Mouse (Mus musculus) heart, embryonic 13.5 days (tissue): ENCODE data around the gene Slx4. TPM values are rescaled to one million over a fixed set of nuclear protein-coding genes. Genes with fewer than 3 reads are reported as not detected.

Source experiments
- ATAC-seq: fragments of 200-750 bp; cut with Nextera tagmentation; 2 replicates; pipeline ENCODE4 v1.8.0; 2017; ENCODE audit warnings: moderate TSS enrichment; ENCODE audit not compliant: insufficient number of reproducible peaks, low FRiP score, low TSS enrichment; ENCODE audit errors: extremely low read depth
- H3K27ac ChIP-seq: fragments of 300-500 bp; sonication (generic); replicated peaks from 2 replicates; pipeline ENCODE4 v1.5.1; 2015; ENCODE audit warnings: moderate library complexity, mild to moderate bottlenecking, inconsistent platforms
- H3K27me3 ChIP-seq: fragments of 300-500 bp; sonication (generic); replicated peaks from 2 replicates; pipeline ENCODE4 v1.6.1; 2015; ENCODE audit warnings: mild to moderate bottlenecking, inconsistent platforms
- H3K36me3 ChIP-seq: fragments of 300-500 bp; sonication (generic); 2 replicates; pipeline ENCODE4 v1.6.1; 2015; ENCODE audit warnings: mild to moderate bottlenecking, inconsistent platforms
- H3K4me1 ChIP-seq: fragments of 300-500 bp; sonication (generic); 2 replicates; pipeline ENCODE4 v1.6.1; 2015; ENCODE audit warnings: inconsistent platforms
- H3K4me2 ChIP-seq: fragments of 300-500 bp; sonication (generic); 2 replicates; pipeline ENCODE4 v1.6.1; 2015; ENCODE audit warnings: inconsistent platforms, mild to moderate bottlenecking, moderate library complexity
- H3K4me3 ChIP-seq: fragments of 300-500 bp; sonication (generic); 2 replicates; pipeline ENCODE4 v1.5.1; 2015; ENCODE audit warnings: moderate library complexity, mild to moderate bottlenecking, inconsistent platforms
- H3K9ac ChIP-seq: fragments of 300-500 bp; sonication (generic); 2 replicates; pipeline ENCODE4 v1.6.1; 2015; ENCODE audit warnings: inconsistent platforms, mild to moderate bottlenecking, moderate library complexity
- H3K9me3 ChIP-seq: fragments of 300-500 bp; sonication (generic); 2 replicates; pipeline ENCODE4 v1.6.1; 2016; ENCODE audit warnings: inconsistent platforms
- WGBS: fragments of 180-500 bp; shearing (Covaris S2); methylation state at CpG from one replicate; pipeline ENCODE4 v1.1.7; 2015; ENCODE audit warnings: mixed read lengths; 5-methylcytosine and 5-hydroxymethylcytosine counted together
- polyA plus RNA-seq: library from polyadenylated mRNA; unstranded; fragments of >200 nt; fragmentation: Nextera tagmentation; extraction: Ambion mirVana; gene quantifications from 2 replicates; pipeline ENCODE4 v1.2.1, GENCODE M21; 2015

Gene Slx4
- polyA plus RNA-seq = 8.6 and 10.0 TPM in 2 replicates

DNA sequence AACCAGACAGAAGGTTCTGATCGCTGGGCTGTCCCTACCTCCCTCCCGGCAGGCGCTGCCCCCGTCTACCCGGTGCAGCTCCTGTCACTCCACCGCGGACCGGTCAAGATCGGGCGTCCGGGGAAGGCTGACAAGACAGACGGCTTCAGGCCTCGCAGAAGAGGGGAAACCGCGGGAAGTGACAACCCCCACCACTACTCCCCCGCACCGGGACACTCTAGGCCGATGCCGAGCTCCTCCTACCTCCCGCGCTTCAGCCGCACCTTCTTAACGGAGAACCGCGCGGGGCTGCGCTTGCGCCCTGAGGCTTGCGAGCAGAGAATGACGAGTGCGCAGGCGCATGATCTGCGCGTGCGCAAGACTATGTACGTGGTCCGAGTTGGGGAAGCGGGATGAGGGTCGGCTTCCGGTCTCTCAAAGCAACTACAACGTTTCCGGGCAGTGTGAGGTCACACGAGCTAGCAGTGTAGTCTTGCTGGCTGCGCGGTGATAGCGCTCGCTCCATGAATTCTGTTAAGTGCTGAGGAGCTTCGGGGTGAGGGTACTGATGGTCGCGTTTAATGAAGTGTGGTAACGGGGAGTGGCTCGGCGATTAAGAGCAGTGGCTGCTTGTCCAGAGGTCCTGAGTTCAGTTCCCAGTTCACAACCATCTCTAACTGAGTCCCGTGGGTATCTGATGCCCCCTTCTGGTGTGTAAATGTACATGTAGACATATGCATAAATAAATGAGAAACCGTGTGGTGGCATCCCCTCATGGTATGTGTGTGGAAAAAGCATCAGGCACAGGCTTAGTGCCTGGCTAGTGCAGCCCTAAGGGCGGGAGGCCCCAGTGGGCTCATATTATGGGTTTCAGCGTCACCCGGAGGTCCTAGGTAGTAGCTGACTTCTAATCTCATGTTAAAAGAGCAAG is at the start of gene Slx4:
Slx4 (minus strand) TSS at position 282 of the 910 bp plus-strand sequence.
- peak within 1 kb of the TSS; percentile 92 for H3K9ac ChIP-seq
- WGBS = 1% methylated on average over 58 of the region's 58 CpGs
- H3K27ac ChIP-seq = peak within 1 kb of the TSS; percentile 91
- peak; percentile 90 for ATAC-seq
- H3K4me2 ChIP-seq = peak within 1 kb of the TSS; percentile 86
- H3K9me3 ChIP-seq = no peaks in the 10 kb centered on the region
- peak within 1 kb of the TSS; percentile 88 for H3K4me3 ChIP-seq
- H3K4me1 ChIP-seq = peaks cover 15% of the 10 kb centered on the region
- peaks cover 27% of the 10 kb centered on the region for H3K36me3 ChIP-seq
- no peaks in the 10 kb centered on the region for H3K27me3 ChIP-seq

DNA sequence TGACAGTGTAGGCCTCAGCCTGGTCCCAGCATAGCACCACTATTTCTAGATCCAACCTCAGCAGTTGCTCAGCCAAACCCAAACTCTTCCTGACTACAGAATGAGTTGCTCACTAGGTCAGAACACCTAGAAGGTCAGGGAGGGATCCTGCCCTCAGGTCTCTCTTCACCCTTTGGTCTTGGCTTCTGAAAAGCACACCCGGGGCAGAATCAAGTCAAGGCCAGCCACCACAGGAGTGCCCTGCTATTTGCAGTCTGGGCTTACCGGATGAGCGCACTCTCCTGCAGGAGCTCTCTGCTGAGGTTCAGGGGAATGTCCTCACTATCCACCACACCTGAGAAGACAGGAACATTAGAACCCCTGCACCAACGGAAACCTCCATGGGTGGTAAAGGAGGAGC is 49.0 kb upstream of the Slx4 start:
- Histone ChIP-seq H3K4me1 (no peaks in the 10 kb centered on the region), H3K9ac (no peak overlapping the region), H3K9me3 (no peaks in the 10 kb centered on the region), H3K27me3 (no peaks in the 10 kb centered on the region), H3K4me3 (no peak overlapping the region), H3K36me3 (peaks cover 96% of the 10 kb centered on the region), H3K27ac (no peak overlapping the region), H3K4me2 (no peak overlapping the region)
- ATAC-seq = no peak
- WGBS = 91% methylated on average over 4 of the region's 4 CpGs

DNA sequence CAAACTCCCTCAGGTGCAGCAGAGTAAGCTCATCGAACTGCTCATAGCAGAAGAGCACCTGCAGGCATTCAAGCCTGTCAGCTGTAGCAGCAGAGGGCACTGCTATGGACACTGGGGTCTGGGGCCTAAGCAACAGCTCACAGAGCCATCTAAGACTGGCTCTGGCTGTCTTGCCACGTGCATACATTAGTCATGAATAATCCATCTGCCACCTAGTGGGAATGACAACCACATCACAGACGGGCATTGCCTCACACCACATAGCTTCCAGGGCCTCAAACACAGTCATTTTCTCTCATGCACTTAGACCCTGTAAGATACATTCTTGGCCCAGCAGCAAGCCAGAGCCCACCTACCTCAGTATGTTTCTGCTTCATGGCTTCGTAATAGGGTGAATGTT is 42.0 kb upstream of the Slx4 start:
- Histone ChIP-seq H3K27ac (no peak overlapping the region), H3K36me3 (peaks cover 97% of the 10 kb centered on the region), H3K4me3 (no peak overlapping the region), H3K4me2 (no peak overlapping the region), H3K9ac (no peak overlapping the region), H3K4me1 (no peaks in the 10 kb centered on the region), H3K9me3 (no peaks in the 10 kb centered on the region), H3K27me3 (no peaks in the 10 kb centered on the region)
- ATAC-seq = no peak
- 72% methylated on average over 4 of the region's 4 CpGs for WGBS

DNA sequence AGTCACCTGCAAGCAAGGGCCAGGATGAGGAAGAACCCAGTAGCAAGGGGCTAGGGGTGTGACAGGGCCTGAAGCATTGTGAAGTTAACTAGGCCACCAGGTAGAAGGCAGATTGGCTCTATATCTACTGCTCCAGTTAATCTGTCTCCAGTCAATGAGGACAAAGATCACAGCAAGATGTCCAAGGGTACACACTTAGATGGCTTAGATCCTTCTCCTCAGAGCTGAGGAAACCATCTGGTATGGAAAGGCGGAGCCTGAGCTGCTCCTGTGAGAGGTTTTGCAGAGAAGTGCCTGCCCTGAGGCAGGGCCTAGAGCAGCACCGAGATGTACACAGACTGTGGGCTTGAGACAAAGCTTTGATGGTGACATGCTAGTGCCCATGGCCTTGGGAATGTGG is 40.5 kb upstream of the Slx4 start:
- no peaks in the 10 kb centered on the region for H3K4me1 ChIP-seq
- no peak overlapping the region for H3K9ac ChIP-seq
- peaks cover 97% of the 10 kb centered on the region for H3K36me3 ChIP-seq
- 92% methylated on average over 2 of the region's 2 CpGs for WGBS
- H3K9me3 ChIP-seq = no peaks in the 10 kb centered on the region
- H3K27ac ChIP-seq = no peak overlapping the region
- H3K4me2 ChIP-seq = no peak overlapping the region
- ATAC-seq = no peak
- H3K4me3 ChIP-seq = no peak overlapping the region
- no peaks in the 10 kb centered on the region for H3K27me3 ChIP-seq

DNA sequence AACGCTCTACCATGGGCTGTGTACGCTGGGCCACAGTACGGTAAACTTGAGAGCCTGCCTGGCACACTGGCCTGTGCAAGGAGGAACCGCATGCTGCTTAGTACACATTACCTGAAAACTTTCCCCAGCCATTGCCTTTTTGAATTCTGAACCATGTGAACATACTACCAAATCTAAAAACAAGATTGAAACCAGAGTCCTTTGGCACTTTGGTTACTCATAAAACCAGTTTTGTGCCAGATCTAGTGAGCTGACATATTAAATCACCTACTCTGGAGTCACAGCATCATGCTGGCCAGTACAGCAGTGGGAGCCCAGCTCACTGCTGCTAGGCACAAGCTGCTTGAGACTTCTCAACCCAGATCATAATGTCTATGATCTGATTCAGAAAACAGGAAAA is 38.1 kb upstream of the Slx4 start:
- WGBS = 96% methylated on average over 4 of the region's 4 CpGs
- no peaks in the 10 kb centered on the region for H3K27me3 ChIP-seq
- no peaks in the 10 kb centered on the region for H3K9me3 ChIP-seq
- H3K4me3 ChIP-seq = no peak overlapping the region
- no peak overlapping the region for H3K4me2 ChIP-seq
- H3K36me3 ChIP-seq = peaks cover 97% of the 10 kb centered on the region
- no peaks in the 10 kb centered on the region for H3K4me1 ChIP-seq
- ATAC-seq = no peak
- no peak overlapping the region for H3K27ac ChIP-seq
- no peak overlapping the region for H3K9ac ChIP-seq

DNA sequence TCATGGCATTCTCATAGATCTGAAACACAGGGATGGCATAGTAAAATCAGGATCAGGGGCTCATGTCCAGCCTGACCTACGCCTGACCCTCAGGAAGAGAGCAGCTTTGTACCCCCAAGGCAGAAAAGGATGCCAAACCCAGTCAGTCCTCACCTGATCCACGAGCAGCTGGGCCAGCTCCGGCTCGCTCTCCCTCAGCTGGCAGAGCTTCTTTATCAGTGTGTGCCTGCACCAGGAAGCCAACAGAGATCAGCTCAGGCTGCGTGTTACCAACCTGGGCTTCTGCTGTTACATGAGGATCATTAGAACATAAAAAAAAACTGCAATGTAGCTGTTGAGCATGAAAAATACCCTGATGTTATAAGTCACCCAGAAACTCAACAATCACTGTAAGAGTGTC is 36.6 kb upstream of the Slx4 start:
- no peaks in the 10 kb centered on the region for H3K27me3 ChIP-seq
- WGBS = 73% methylated on average over 5 of the region's 5 CpGs
- no peak for ATAC-seq
- H3K27ac ChIP-seq = no peak overlapping the region
- no peak overlapping the region for H3K9ac ChIP-seq
- H3K4me2 ChIP-seq = no peak overlapping the region
- no peaks in the 10 kb centered on the region for H3K4me1 ChIP-seq
- peaks cover 91% of the 10 kb centered on the region for H3K36me3 ChIP-seq
- no peak overlapping the region for H3K4me3 ChIP-seq
- no peaks in the 10 kb centered on the region for H3K9me3 ChIP-seq

DNA sequence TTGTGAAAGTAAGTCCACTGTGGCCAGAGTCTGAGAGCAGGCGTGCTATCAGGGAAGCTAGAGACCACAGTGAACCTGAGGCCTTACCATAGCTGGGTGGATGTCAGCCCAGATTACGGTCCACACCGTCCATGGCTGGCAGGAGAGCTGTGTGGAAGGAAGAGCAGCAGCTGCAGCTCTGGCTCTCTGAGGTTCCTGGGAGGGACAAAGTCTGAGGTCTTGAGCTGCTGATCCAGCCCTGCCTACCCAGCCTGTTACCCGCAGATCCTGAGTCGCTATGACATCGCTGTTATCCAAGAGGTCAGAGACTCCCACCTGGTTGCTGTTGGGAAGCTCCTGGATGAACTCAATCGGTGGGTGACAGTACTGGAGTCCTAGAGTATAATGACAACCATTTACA is 34.1 kb upstream of the Slx4 start:
- Histone ChIP-seq H3K4me2 (no peak overlapping the region), H3K4me3 (no peak overlapping the region), H3K9ac (no peak overlapping the region), H3K36me3 (peaks cover 66% of the 10 kb centered on the region), H3K9me3 (no peaks in the 10 kb centered on the region), H3K27me3 (no peaks in the 10 kb centered on the region), H3K4me1 (peaks cover 7% of the 10 kb centered on the region), H3K27ac (no peak overlapping the region)
- 90% methylated on average over 7 of the region's 7 CpGs for WGBS
- no peak for ATAC-seq

DNA sequence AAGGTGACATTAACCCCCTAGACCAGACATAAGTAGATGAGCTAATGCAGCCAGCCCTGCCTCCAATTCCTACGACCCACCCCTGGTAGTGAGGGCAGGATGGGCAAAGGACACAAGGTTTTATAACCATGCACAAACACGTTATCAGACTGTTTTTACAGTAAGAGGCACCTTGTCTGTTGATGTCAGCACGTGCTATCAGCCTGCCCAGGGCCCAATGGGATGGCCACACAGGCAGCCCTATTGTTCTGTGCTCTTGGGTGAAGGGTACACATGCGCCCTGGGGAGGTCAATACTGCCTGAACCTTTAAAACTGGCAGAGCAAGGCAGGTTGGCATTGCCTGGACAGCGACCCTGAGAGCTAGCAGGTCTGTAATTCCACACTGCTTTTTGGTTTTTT is 33.2 kb upstream of the Slx4 start, which contains the start of gene Dnase1:
Dnase1 (plus strand) TSS at position 136 of the 400 bp plus-strand sequence.
- H3K27me3 ChIP-seq = no peaks in the 10 kb centered on the region
- peaks cover 7% of the 10 kb centered on the region for H3K4me1 ChIP-seq
- no peak within 1 kb of the TSS for H3K4me3 ChIP-seq
- H3K27ac ChIP-seq = no peak within 1 kb of the TSS
- H3K9me3 ChIP-seq = no peaks in the 10 kb centered on the region
- peaks cover 59% of the 10 kb centered on the region for H3K36me3 ChIP-seq
- ATAC-seq = no peak
- 86% methylated on average over 5 of the region's 5 CpGs for WGBS
- no peak within 1 kb of the TSS for H3K9ac ChIP-seq
- no peak within 1 kb of the TSS for H3K4me2 ChIP-seq

DNA sequence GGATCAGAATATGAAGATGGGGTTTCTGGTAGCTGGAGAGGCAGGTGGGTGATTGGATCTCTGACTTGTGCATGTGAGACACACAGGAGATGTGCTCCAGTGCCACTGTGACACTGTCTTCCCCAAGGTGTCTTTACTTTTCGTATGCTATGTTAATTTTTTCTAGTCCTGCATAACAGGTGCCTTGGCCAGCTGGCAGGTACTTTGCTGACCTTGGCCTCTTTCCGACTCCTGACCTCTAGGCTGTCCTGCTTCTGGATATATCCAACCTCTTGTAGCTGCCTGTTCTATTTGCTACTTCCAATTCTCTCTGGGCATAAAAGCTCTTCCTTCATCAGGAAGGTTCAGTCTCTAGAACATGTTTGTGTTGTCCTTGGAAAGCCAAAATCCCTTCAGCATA is 32.0 kb upstream of the Slx4 start:
- peaks cover 47% of the 10 kb centered on the region for H3K36me3 ChIP-seq
- H3K9ac ChIP-seq = no peak overlapping the region

DNA sequence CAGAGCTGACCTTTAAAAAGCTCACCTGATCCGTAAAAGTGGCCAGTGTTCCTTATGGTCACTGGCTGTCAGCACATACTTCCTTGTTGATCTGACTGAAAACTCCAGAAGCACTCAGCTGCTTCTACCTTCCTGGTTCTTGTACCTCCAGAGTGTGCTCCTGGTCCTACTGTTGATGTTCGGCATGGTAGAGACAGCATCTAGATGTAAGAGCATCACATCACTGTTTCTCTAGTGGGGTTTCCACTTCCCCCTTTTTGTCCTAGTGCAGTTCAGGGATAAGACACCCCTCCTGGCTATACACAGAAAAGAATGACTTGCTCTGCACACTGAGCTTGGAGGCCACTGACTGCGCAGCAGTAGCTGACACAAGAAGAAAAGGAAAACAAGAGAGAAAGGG is 30.9 kb upstream of the Slx4 start:
- no peak for ATAC-seq
- Histone ChIP-seq H3K4me3 (no peak overlapping the region), H3K36me3 (peaks cover 36% of the 10 kb centered on the region), H3K9ac (no peak overlapping the region; the same call in 1 of the 2 replicates), H3K4me2 (no peak overlapping the region), H3K27ac (no peak overlapping the region), H3K4me1 (peaks cover 7% of the 10 kb centered on the region), H3K9me3 (no peaks in the 10 kb centered on the region), H3K27me3 (no peaks in the 10 kb centered on the region)
- WGBS = 89% methylated on average over 3 of the region's 3 CpGs

More for the DNA sequence above, 32.0 kb upstream of the Slx4 start:
- no peak for ATAC-seq
- H3K4me3 ChIP-seq = no peak overlapping the region
- peaks cover 7% of the 10 kb centered on the region for H3K4me1 ChIP-seq
- WGBS = 87% methylated on average over 2 of the region's 2 CpGs
- H3K27ac ChIP-seq = no peak overlapping the region
- H3K9me3 ChIP-seq = no peaks in the 10 kb centered on the region
- H3K4me2 ChIP-seq = no peak overlapping the region
- H3K27me3 ChIP-seq = no peaks in the 10 kb centered on the region

DNA sequence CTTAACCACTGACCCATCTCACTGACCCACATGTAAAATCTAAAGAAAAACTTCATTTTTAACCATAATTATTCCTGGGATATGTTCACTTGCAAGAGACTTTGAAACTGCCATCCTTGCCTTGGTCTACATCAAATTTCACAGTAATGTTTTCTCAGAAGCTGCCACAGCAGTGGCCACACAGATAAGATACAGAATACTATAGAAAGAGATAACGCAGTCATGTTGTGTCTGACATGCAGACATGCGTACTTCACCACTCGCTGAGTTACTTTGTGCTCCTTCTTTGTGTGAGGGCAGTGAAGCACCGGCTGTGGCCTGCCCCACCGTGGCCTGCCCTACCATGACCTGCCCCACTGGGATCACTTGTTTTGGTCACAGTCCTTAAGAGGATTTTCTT is 30.4 kb upstream of the Slx4 start:
- Histone ChIP-seq H3K4me3 (no peak overlapping the region), H3K4me2 (no peak overlapping the region), H3K9ac (no peak overlapping the region), H3K27ac (no peak overlapping the region), H3K36me3 (peaks cover 31% of the 10 kb centered on the region), H3K9me3 (no peaks in the 10 kb centered on the region), H3K4me1 (peaks cover 7% of the 10 kb centered on the region), H3K27me3 (no peaks in the 10 kb centered on the region)
- 38% methylated on average over 5 of the region's 5 CpGs for WGBS
- no peak for ATAC-seq

DNA sequence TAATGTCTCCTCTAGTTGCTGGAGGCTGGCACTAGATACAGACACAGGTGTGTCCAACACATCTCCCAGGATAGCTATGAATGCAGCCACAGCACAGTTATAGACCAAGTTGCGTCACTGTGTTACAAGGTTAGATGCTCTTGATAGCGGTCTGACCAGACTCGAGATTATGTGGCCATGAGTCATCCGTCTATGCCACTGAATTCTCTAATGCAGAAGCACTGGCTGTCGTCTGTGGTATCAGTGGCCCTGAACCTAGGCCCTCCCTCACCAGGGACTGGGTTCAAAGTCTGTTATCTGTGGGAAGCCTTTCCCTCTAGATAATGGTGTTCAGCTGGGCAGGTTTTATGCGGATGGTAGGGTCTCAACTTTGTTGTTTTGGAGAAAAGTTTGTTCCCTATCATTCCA is 28.8 kb upstream of the Slx4 start:
- Histone ChIP-seq H3K27ac (no peak overlapping the region), H3K9ac (no peak overlapping the region), H3K4me1 (peaks cover 7% of the 10 kb centered on the region), H3K9me3 (no peaks in the 10 kb centered on the region), H3K27me3 (no peaks in the 10 kb centered on the region), H3K4me2 (no peak overlapping the region), H3K36me3 (peaks cover 14% of the 10 kb centered on the region), H3K4me3 (no peak overlapping the region)
- 66% methylated on average over 6 of the region's 6 CpGs for WGBS
- no peak for ATAC-seq
